In genomic region chr5:87436264-87436663, GRCm38 (mm10) we compare ENCODE assay signal across 9 mouse cellular contexts. TPM values are rescaled to one million over a fixed set of nuclear protein-coding genes. Genes with fewer than 3 reads are reported as not detected.
A peak's percentile ranks its signal among the peaks of the same experiment; 100 is the strongest.
DNase-seq lines count a peak whose midpoint lies in the region; ATAC-seq and TF ChIP-seq lines count a peak whose summit lies in the region.
"Had no signal": no experiment of that assay in that cellular context is flagged by ENCODE, and none has a peak within 500 bp of the region (broad histone marks: within the 10 kb centered on the region; RNA-seq: fewer than 3 reads in every experiment).

No protein-coding gene starts in this region.

- no peaks in the 10 kb centered on the region for H3K27me3 ChIP-seq in MEL (ENCODE audit: control insufficient read depth in 1 of 2, insufficient read depth in 2 of 2, low read length in 2 of 2)
- H3K27me3 ChIP-seq in embryonic facial prominence, embryonic 11.5 days (ENCODE audit: control insufficient read depth, insufficient read depth, low read length), result no peaks in the 10 kb centered on the region
- H3K27me3 ChIP-seq: limb, embryonic 15.5 days had no signal

- no peak overlapping the region for H3K4me2 ChIP-seq in embryonic facial prominence, embryonic 11.5 days (ENCODE audit: low read depth, low read length)
- H3K4me2 ChIP-seq: limb, embryonic 15.5 days had no signal

- TF ChIP-seq POLR2A in MEL (IDR thresholded peaks at IDR 0.05; ENCODE audit: control insufficient read depth in 1 of 2, insufficient read depth in 1 of 2, low read depth in 1 of 2, low read length in 2 of 2, poor library complexity in 1 of 2), result no peak

- peak; percentile 0; the same call in 1 of the 2 replicates for TF ChIP-seq RAD21 in MEL (IDR thresholded peaks at IDR 0.05; ENCODE audit: low read depth, low read length)

- H3K4me3 ChIP-seq in MEL (ENCODE audit: control insufficient read depth in 1 of 2, insufficient read depth in 1 of 2, low read depth in 2 of 2, low read length in 2 of 2), result no peak overlapping the region
- no peak overlapping the region for H3K4me3 ChIP-seq in embryonic facial prominence, embryonic 11.5 days (ENCODE audit: low read depth, low read length)
- H3K4me3 ChIP-seq: limb, embryonic 15.5 days had no signal

- ATAC-seq in embryonic facial prominence, embryonic 11.5 days (replicated peaks; ENCODE audit: insufficient number of reproducible peaks, low FRiP score, low TSS enrichment, low read depth), result no peak

- no peaks in the 10 kb centered on the region for H3K79me2 ChIP-seq in MEL (ENCODE audit: control insufficient read depth, insufficient read depth, low read length, poor library complexity)

- intact Hi-C loops in left cerebral cortex, postnatal 14 days (cut with DNase I), result loop anchor here (5.0 to 10.0 kb wide), 2 partner anchors 551 to 584 kb away; no protein-coding TSS in a partner anchor
- intact Hi-C loops in left cerebral cortex, postnatal 4 days (cut with DNase I), result no loop called here

- DNase-seq in left cerebral cortex, postnatal 14 days (ENCODE audit: low spot score in 2 of 2), result peak; percentile 5 to 19
- DNase-seq in left cerebral cortex, postnatal 4 days, result no peak
- DNase-seq in MEL (ENCODE audit: low read depth, low spot score), result no peak
- DNase-seq in embryonic facial prominence, embryonic 11.5 days (ENCODE audit: low spot score), result peak; percentile 47
- peak; percentile 2 for DNase-seq in layer of hippocampus, adult 8-10 months (ENCODE audit: low spot score in 2 of 2)
- no peak for DNase-seq in thymus, adult 18-20 months
- no peak for DNase-seq in urinary bladder, postnatal 14 days (ENCODE audit: low spot score)
- no peak for DNase-seq in cerebellum, adult 11 months

- H3K27ac ChIP-seq in MEL (ENCODE audit: control insufficient read depth, low read depth, low read length), result no peak overlapping the region
- no peak overlapping the region for H3K27ac ChIP-seq in embryonic facial prominence, embryonic 11.5 days (replicated peaks; ENCODE audit: low read depth, low read length)
- H3K27ac ChIP-seq: limb, embryonic 15.5 days had no signal

- H3K9me3 ChIP-seq in MEL (replicated peaks; ENCODE audit: insufficient read depth, low read length), result no peaks in the 10 kb centered on the region
- no peaks in the 10 kb centered on the region for H3K9me3 ChIP-seq in embryonic facial prominence, embryonic 11.5 days (replicated peaks; ENCODE audit: control insufficient read depth, low read length)
- H3K9me3 ChIP-seq: limb, embryonic 15.5 days had no signal

- TF ChIP-seq CTCF in MEL (IDR thresholded peaks at IDR 0.05 in 2 of 3, conservative IDR thresholded peaks at IDR 0.05 in 1 of 3; ENCODE audit: control insufficient read depth in 1 of 3, insufficient read depth in 1 of 3, low read depth in 2 of 3, low read length in 3 of 3, poor library complexity in 1 of 3, severe bottlenecking in 1 of 3), result no peak

- no peaks in the 10 kb centered on the region for H3K36me3 ChIP-seq in MEL (ENCODE audit: control insufficient read depth in 1 of 2, insufficient read depth in 2 of 2, low read length in 2 of 2)
- no peaks in the 10 kb centered on the region for H3K36me3 ChIP-seq in embryonic facial prominence, embryonic 11.5 days (replicated peaks; ENCODE audit: control insufficient read depth, insufficient read depth, low read depth, low read length)
- H3K36me3 ChIP-seq: limb, embryonic 15.5 days had no signal

- 44% methylated on average over 3 of the region's 3 CpGs for WGBS in embryonic facial prominence, embryonic 11.5 days

- no peak for TF ChIP-seq EP300 in MEL (IDR thresholded peaks at IDR 0.05; ENCODE audit: low read depth in 1 of 2, low read length in 2 of 2)

- H3K9ac ChIP-seq in MEL (ENCODE audit: control insufficient read depth, low read depth, low read length, poor library complexity, severe bottlenecking), result no peak overlapping the region
- H3K9ac ChIP-seq in embryonic facial prominence, embryonic 11.5 days (replicated peaks; ENCODE audit: low read length), result no peak overlapping the region
- H3K9ac ChIP-seq: limb, embryonic 15.5 days had no signal

- no peaks in the 10 kb centered on the region for H3K4me1 ChIP-seq in MEL (ENCODE audit: control insufficient read depth in 1 of 2, insufficient read depth in 2 of 2, low read length in 2 of 2)
- no peaks in the 10 kb centered on the region for H3K4me1 ChIP-seq in embryonic facial prominence, embryonic 11.5 days (ENCODE audit: control insufficient read depth, insufficient read depth, low read length)
- H3K4me1 ChIP-seq: limb, embryonic 15.5 days had no signal

TF ChIP-seq in MEL, 35 proteins besides CTCF, POLR2A, EP300 and RAD21:
- TF ChIP-seq SMC3 (IDR thresholded peaks at IDR 0.05; ENCODE audit: low read depth, low read length), result 0 out of 2 replicates have a peak, but pooled peaks have one; percentile 11
- TF ChIP-seq JUND (IDR thresholded peaks at IDR 0.05; ENCODE audit: low read depth, low read length), result no peak
TF ChIP-seq in MEL: peak in this region for 1.

RNA-seq across cellular contexts. Expression of gene Ugt2b38, which starts 12.3 kb away (rescaled TPM):
- not detected for total RNA-seq in left cerebral cortex, postnatal 14 days (2021)
- not detected for total RNA-seq in left cerebral cortex, postnatal 4 days (2021)
- total RNA-seq in MEL (2012; rRNA removed), result not detected in 2 replicates
- not detected for polyA plus RNA-seq in MEL (2012; ENCODE audit: insufficient read depth in 1 of 2, insufficient read length in 2 of 2, low read depth in 1 of 2, low replicate concordance in 2 of 2, missing spikeins in 1 of 2)
- polyA plus RNA-seq in embryonic facial prominence, embryonic 11.5 days (2014; fragmentation: Nextera tagmentation; extraction: Ambion mirVana), result not detected in 2 replicates
- total RNA-seq in layer of hippocampus, adult 8-10 months (2022), result not detected
- polyA plus RNA-seq: limb, embryonic 15.5 days had no signal

RNA-seq across cellular contexts. Expression of gene Ugt2a2, which starts 45.8 kb away (rescaled TPM):
- not detected for total RNA-seq in left cerebral cortex, postnatal 14 days (2021)
- total RNA-seq in left cerebral cortex, postnatal 4 days (2021), result not detected
- total RNA-seq in MEL (2012; rRNA removed), result not detected in 2 replicates
- polyA plus RNA-seq in MEL (2012; ENCODE audit: insufficient read depth in 1 of 2, insufficient read length in 2 of 2, low read depth in 1 of 2, low replicate concordance in 2 of 2, missing spikeins in 1 of 2), result not detected
- not detected in 2 replicates for polyA plus RNA-seq in embryonic facial prominence, embryonic 11.5 days (2014; fragmentation: Nextera tagmentation; extraction: Ambion mirVana)
- not detected for total RNA-seq in layer of hippocampus, adult 8-10 months (2022)
- polyA plus RNA-seq: limb, embryonic 15.5 days had no signal

RNA-seq across cellular contexts. Expression of gene Gm43638, which starts 50.3 kb away (rescaled TPM):
- not detected for total RNA-seq in left cerebral cortex, postnatal 14 days (2021)
- not detected for total RNA-seq in left cerebral cortex, postnatal 4 days (2021)
- not detected in 2 replicates for total RNA-seq in MEL (2012; rRNA removed)
- polyA plus RNA-seq in MEL (2012; ENCODE audit: insufficient read depth in 1 of 2, insufficient read length in 2 of 2, low read depth in 1 of 2, low replicate concordance in 2 of 2, missing spikeins in 1 of 2), result not detected
- not detected in 2 replicates for polyA plus RNA-seq in embryonic facial prominence, embryonic 11.5 days (2014; fragmentation: Nextera tagmentation; extraction: Ambion mirVana)
- total RNA-seq in layer of hippocampus, adult 8-10 months (2022), result not detected
- polyA plus RNA-seq: limb, embryonic 15.5 days had no signal

RNA-seq across cellular contexts. Expression of gene Ugt2a1, which starts 54.4 kb away (rescaled TPM):
- not detected for total RNA-seq in left cerebral cortex, postnatal 14 days (2021)
- not detected for total RNA-seq in left cerebral cortex, postnatal 4 days (2021)
- not detected in 2 replicates for total RNA-seq in MEL (2012; rRNA removed)
- not detected for polyA plus RNA-seq in MEL (2012; ENCODE audit: insufficient read depth in 1 of 2, insufficient read length in 2 of 2, low read depth in 1 of 2, low replicate concordance in 2 of 2, missing spikeins in 1 of 2)
- 0.70 and 1.6 TPM in 2 replicates for polyA plus RNA-seq in embryonic facial prominence, embryonic 11.5 days (2014; fragmentation: Nextera tagmentation; extraction: Ambion mirVana)
- not detected for total RNA-seq in layer of hippocampus, adult 8-10 months (2022)
- polyA plus RNA-seq: limb, embryonic 15.5 days had no signal

Comparison
In these comparisons a context has a peak if more than half of its experiments do, and no peak if none do; other contexts are left out.
1. DNase-seq: peak in left cerebral cortex, postnatal 14 days (2 of 2), embryonic facial prominence, embryonic 11.5 days (single experiment) and layer of hippocampus, adult 8-10 months (2 of 2); none in left cerebral cortex, postnatal 4 days (single experiment), MEL (single experiment), thymus, adult 18-20 months (0 of 2), urinary bladder, postnatal 14 days (single experiment) and cerebellum, adult 11 months (single experiment).